In the genomic region with DNA sequence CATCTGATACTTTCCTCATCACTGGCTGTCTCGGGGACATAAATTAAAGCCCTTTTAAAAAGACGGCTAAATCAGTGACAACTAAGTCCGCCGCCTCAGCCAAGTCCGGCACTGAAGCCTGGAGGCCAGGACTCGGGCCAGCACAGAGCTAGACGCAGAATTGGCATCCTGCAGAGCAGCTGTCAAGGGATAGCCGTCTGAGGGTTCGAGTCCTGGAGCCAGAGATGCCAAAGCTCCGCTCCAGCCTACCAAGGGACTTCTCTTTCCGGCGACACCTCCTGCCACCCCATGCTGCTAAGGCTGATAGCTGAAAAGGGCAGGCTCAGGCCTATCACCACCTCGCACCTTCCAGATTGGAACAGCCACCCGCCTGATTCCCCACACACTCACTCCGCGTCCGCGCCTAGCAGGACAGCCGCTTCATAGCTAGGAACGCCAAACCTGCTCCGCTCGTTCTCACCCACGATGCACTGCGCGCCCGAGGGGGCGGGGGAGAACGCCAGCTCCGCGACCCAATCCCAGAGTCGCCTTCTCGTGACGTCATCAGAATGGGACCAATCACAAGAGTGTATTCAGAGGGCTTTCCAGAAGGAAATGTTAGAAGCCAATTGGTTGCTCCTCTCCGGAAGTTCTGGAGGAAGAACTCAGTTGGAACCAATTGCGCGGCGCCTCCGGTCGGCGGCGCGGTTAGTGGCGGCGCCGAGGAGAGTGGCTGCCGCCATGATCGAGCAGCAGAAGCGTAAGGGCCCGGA, we compare ENCODE assay signal across 8 mouse cellular contexts. TPM values are rescaled to one million over a fixed set of nuclear protein-coding genes. Genes with fewer than 3 reads are reported as not detected.
DNase-seq lines count a peak whose midpoint lies in the region; ATAC-seq and TF ChIP-seq lines count a peak whose summit lies in the region.

A gene (minus strand): TSS at position 458 of the 752 bp plus-strand sequence.
A gene (plus strand): TSS at position 647 of the 752 bp plus-strand sequence.

- H3K4me1 ChIP-seq in bone marrow macrophage, adult 2 months (ENCODE audit: control insufficient read depth, insufficient read depth, low read length), result peaks cover 17% of the 10 kb centered on the region
- peaks cover 5% of the 10 kb centered on the region for H3K4me1 ChIP-seq in embryonic fibroblast, embryonic 13.5 days (ENCODE audit: control insufficient read depth, insufficient read depth, low read length)
- peaks cover 12% of the 10 kb centered on the region for H3K4me1 ChIP-seq in kidney, embryonic 14.5 days (ENCODE audit: control insufficient read depth, insufficient read depth, low read length)
- peaks cover 22% of the 10 kb centered on the region for H3K4me1 ChIP-seq in limb, embryonic 15.5 days

- ATAC-seq in kidney, embryonic 14.5 days (ENCODE audit: low FRiP score, low TSS enrichment), result peak; percentile 99
- peak; percentile 99 for ATAC-seq in limb, embryonic 15.5 days (ENCODE audit: insufficient number of reproducible peaks, low FRiP score, low TSS enrichment, low read depth)

- peak within 1 kb of the TSS; percentile 84 for H3K9ac ChIP-seq in kidney, embryonic 14.5 days (ENCODE audit: low read depth, low read length)
- H3K9ac ChIP-seq in limb, embryonic 15.5 days, result peak within 1 kb of the TSS; percentile 95

- H3K4me2 ChIP-seq in kidney, embryonic 14.5 days (replicated peaks; ENCODE audit: low read depth, low read length), result peak within 1 kb of the TSS; percentile 76
- peak within 1 kb of the TSS; percentile 78 for H3K4me2 ChIP-seq in limb, embryonic 15.5 days

- TF ChIP-seq POLR2A in bone marrow macrophage, adult 2 months (IDR thresholded peaks at IDR 0.05; ENCODE audit: borderline replicate concordance, low read depth, low read length), result peak; percentile 15; the same call in 1 of the 2 replicates
- peak; percentile 97 for TF ChIP-seq POLR2A in embryonic fibroblast, embryonic 13.5 days (IDR thresholded peaks at IDR 0.05; ENCODE audit: low read depth, low read length)

- H3K27ac ChIP-seq in bone marrow macrophage, adult 2 months (ENCODE audit: insufficient read depth, low read depth, low read length), result peak within 1 kb of the TSS; percentile 67
- peak within 1 kb of the TSS; percentile 35; the same call in 1 of the 2 replicates for H3K27ac ChIP-seq in embryonic fibroblast, embryonic 13.5 days (ENCODE audit: insufficient read depth, low read length)
- peak within 1 kb of the TSS; percentile 53 for H3K27ac ChIP-seq in kidney, embryonic 14.5 days (ENCODE audit: low read depth, low read length)
- H3K27ac ChIP-seq in limb, embryonic 15.5 days, result peak within 1 kb of the TSS; percentile 87

- WGBS in kidney, embryonic 14.5 days, result under 1% methylated on average over 49 of the region's 49 CpGs
- WGBS in limb, embryonic 15.5 days, result under 1% methylated on average over 49 of the region's 49 CpGs

- H3K9me3 ChIP-seq in kidney, embryonic 14.5 days (ENCODE audit: control insufficient read depth, low read length), result no peaks in the 10 kb centered on the region
- H3K9me3 ChIP-seq in limb, embryonic 15.5 days, result no peaks in the 10 kb centered on the region

- no peak for TF ChIP-seq CTCF in bone marrow macrophage, adult 2 months (IDR thresholded peaks at IDR 0.05; ENCODE audit: low read depth, low read length)
- TF ChIP-seq CTCF in embryonic fibroblast, embryonic 13.5 days (IDR thresholded peaks at IDR 0.05; ENCODE audit: borderline replicate concordance, insufficient read depth, low read length), result no peak

- H3K36me3 ChIP-seq in kidney, embryonic 14.5 days (ENCODE audit: control insufficient read depth, insufficient read depth, low read length), result peaks cover 22% of the 10 kb centered on the region
- H3K36me3 ChIP-seq in limb, embryonic 15.5 days, result peaks cover 37% of the 10 kb centered on the region

- peak within 1 kb of the TSS; percentile 99 for H3K4me3 ChIP-seq in bone marrow macrophage, adult 2 months (ENCODE audit: insufficient read depth, low read length)
- peak within 1 kb of the TSS; percentile 91 for H3K4me3 ChIP-seq in embryonic fibroblast, embryonic 13.5 days (ENCODE audit: insufficient read depth, low read length)
- peak within 1 kb of the TSS; percentile 78 for H3K4me3 ChIP-seq in kidney, embryonic 14.5 days (ENCODE audit: low read length)
- H3K4me3 ChIP-seq in limb, embryonic 15.5 days, result peak within 1 kb of the TSS; percentile 98

- no peaks in the 10 kb centered on the region for H3K27me3 ChIP-seq in kidney, embryonic 14.5 days (ENCODE audit: control insufficient read depth, insufficient read depth, low read length)
- H3K27me3 ChIP-seq in limb, embryonic 15.5 days, result no peaks in the 10 kb centered on the region

- DNase-seq in A20 (ENCODE audit: low read depth, low spot score), result peak; percentile 99
- DNase-seq in heart, adult 9 months (ENCODE audit: low spot score in 2 of 2), result peak; percentile 99
- peak; percentile 97 for DNase-seq in monocyte, adult 2 months (ENCODE audit: low read depth in 1 of 2, low spot score in 2 of 2)
- DNase-seq in spleen, postnatal 36 days (ENCODE audit: low spot score in 2 of 2), result peak; percentile 98 to 99

RNA-seq across cellular contexts. Expression of the first gene that starts in this region (rescaled TPM):
- polyA plus RNA-seq in bone marrow macrophage, adult 2 months (2012; ENCODE audit: insufficient read depth, insufficient read length, missing spikeins), result 40.5 and 42.9 TPM in 2 replicates
- polyA plus RNA-seq in embryonic fibroblast, embryonic 13.5 days (2011; ENCODE audit: insufficient read length, low read depth, missing spikeins), result 28.2 and 33.9 TPM in 2 replicates
- 74.2 and 90.7 TPM in 2 replicates for polyA plus RNA-seq in kidney, embryonic 14.5 days (2014; fragmentation: Nextera tagmentation; extraction: Ambion mirVana)
- polyA plus RNA-seq in limb, embryonic 15.5 days (2015; fragmentation: Nextera tagmentation; extraction: Ambion mirVana), result 66.0 and 74.8 TPM in 2 replicates

RNA-seq across cellular contexts. Expression of the second gene that starts in this region (rescaled TPM):
- polyA plus RNA-seq in bone marrow macrophage, adult 2 months (2012; ENCODE audit: insufficient read depth, insufficient read length, missing spikeins), result 24.3 and 26.6 TPM in 2 replicates
- 40.4 and 41.3 TPM in 2 replicates for polyA plus RNA-seq in embryonic fibroblast, embryonic 13.5 days (2011; ENCODE audit: insufficient read length, low read depth, missing spikeins)
- polyA plus RNA-seq in kidney, embryonic 14.5 days (2014; fragmentation: Nextera tagmentation; extraction: Ambion mirVana), result 186 and 189 TPM in 2 replicates
- polyA plus RNA-seq in limb, embryonic 15.5 days (2015; fragmentation: Nextera tagmentation; extraction: Ambion mirVana), result 123 and 129 TPM in 2 replicates

Comparison
In these comparisons a context has a peak if more than half of its experiments do, and no peak if none do; other contexts are left out.
1. Peak in every context shown above with its lines: DNase-seq, ATAC-seq, H3K4me3 ChIP-seq and H3K27ac ChIP-seq.
2. H3K27ac ChIP-seq: peak in every context shown above with its lines; median percentile 87 in limb, embryonic 15.5 days; 67 in bone marrow macrophage, adult 2 months; 53 in kidney, embryonic 14.5 days; 35 in embryonic fibroblast, embryonic 13.5 days.